Mouse (Mus musculus) heart, adult 2 months (tissue): ENCODE measurements at regions not wholly inside any gene's neighbourhood (a gene's known extent, or its start where the extent isn't known, plus 50 kb on each side); places are given as distances from the start of the nearest gene placed in this dataset.

ENCODE experiments used
- CTCF ChIP-seq: fragments of 200-600 bp; IDR thresholded peaks from 2 replicates; pipeline ENCODE4 v1.8.1; 2022; ENCODE audit warnings: antibody characterized with exemption, mild to moderate bottlenecking, moderate library complexity
- EP300 ChIP-seq: fragments of 200-500 bp; IDR thresholded peaks from 2 replicates; pipeline ENCODE4 v1.6.1; 2011; ENCODE audit warnings: low read depth, low read length, control low read depth; ENCODE audit not compliant: insufficient read depth
- POLR2A ChIP-seq: fragments of 200-500 bp; IDR thresholded peaks from 2 replicates; pipeline ENCODE4 v1.6.1; 2011; ENCODE audit warnings: mild to moderate bottlenecking, low read depth, low read length, control low read depth; ENCODE audit not compliant: insufficient read depth

- TF ChIP-seq CTCF (no peak), POLR2A (no peak), EP300 (no peak)
Observed at GRCm38 (mm10) chr9:41306229-41306628, 144.7 kb upstream of the Ubash3b start.
